Mouse (Mus musculus): Measurements from ENCODE around the gene Rhbdd2. TPM values are rescaled to one million over a fixed set of nuclear protein-coding genes. Genes with fewer than 3 reads are reported as not detected.

Rhbdd2 gene
- polyA plus RNA-seq, 1 experiment from 2014 or later: 59.3 TPM

GRCm38 (mm10) chr5:135648461-135649308 is 16.3 kb downstream of the Rhbdd2 start:
- no peak overlapping the region for H3K9ac ChIP-seq
- 0 out of 2 replicates have a peak, but pooled peaks cover 5% of the 10 kb centered on the region for H3K36me3 ChIP-seq (replicated peaks)
- H3K4me2 ChIP-seq: no peak overlapping the region
- ATAC-seq (ENCODE audit: low FRiP score): no peak
- 86% methylated on average over 9 of the region's 9 CpGs for WGBS
- H3K9me3 ChIP-seq: no peaks in the 10 kb centered on the region
- H3K27ac ChIP-seq: no peak overlapping the region
- H3K4me3 ChIP-seq (replicated peaks): no peak overlapping the region
- H3K4me1 ChIP-seq: no peaks in the 10 kb centered on the region
- H3K27me3 ChIP-seq: no peaks in the 10 kb centered on the region

- no peaks in the 10 kb centered on the region for H3K4me1 ChIP-seq
- 70% methylated on average over 1 of the region's 1 CpGs for WGBS
- no peak overlapping the region for H3K9ac ChIP-seq
- no peak for ATAC-seq (ENCODE audit: low FRiP score)
- no peak overlapping the region for H3K4me2 ChIP-seq
- H3K36me3 ChIP-seq (replicated peaks): no peaks in the 10 kb centered on the region
- H3K4me3 ChIP-seq (replicated peaks): no peak overlapping the region
- no peak overlapping the region for H3K27ac ChIP-seq
- no peaks in the 10 kb centered on the region for H3K9me3 ChIP-seq
- H3K27me3 ChIP-seq: no peaks in the 10 kb centered on the region
Measured at GRCm38 (mm10) chr5:135649309-135649633, 16.9 kb downstream of the Rhbdd2 start.

DNA sequence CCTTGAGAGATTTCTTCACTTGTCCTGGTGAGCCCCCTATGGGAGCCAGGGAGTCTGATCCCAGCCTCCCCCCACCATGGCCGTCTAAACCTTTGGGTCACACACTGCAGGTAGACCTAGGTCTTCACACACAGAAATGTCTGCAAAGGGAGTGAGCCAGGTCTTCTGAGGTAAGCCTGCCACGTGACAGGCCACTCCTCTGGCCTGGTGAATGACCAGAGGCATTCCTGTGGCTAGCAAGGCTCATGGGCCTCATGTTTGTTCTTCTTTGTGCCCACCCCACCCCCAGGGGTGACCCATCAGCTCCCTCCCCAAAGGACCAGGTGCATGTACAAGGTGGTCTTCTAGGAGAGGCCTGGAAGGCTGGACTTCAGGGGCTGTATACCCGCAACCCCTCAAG is 19.1 kb downstream of the Rhbdd2 start:
- Histone ChIP-seq H3K27ac (no peak overlapping the region), H3K27me3 (no peaks in the 10 kb centered on the region), H3K4me1 (no peaks in the 10 kb centered on the region), H3K4me2 (no peak overlapping the region), H3K4me3 (replicated peaks) (no peak overlapping the region), H3K9me3 (no peaks in the 10 kb centered on the region), H3K36me3 (replicated peaks) (no peaks in the 10 kb centered on the region), H3K9ac (no peak overlapping the region)
- no peak for ATAC-seq (ENCODE audit: low FRiP score)
- WGBS: 86% methylated on average over 3 of the region's 3 CpGs

DNA sequence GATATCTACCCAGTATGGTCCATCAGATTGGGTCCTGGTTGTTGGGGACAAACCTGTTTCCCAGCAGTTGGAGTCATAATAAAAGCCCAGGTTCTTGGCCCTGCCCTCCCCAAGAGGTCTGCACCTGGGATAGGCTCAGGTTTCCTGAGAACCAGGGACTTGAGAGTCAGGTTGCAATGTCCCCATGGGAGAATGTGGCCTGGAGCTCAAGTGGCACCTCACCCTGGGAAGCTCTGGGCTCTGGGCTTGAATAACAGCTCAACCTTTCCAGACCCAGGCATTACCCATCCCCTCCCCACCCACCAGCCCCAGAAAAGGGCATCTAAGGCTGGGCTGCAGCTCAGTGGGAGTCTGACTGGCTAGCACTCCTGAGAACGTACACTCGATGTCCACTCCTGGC is 20.8 kb downstream of the Rhbdd2 start:
- Histone ChIP-seq H3K36me3 (replicated peaks) (no peaks in the 10 kb centered on the region), H3K9ac (no peak overlapping the region), H3K4me2 (no peak overlapping the region), H3K4me1 (no peaks in the 10 kb centered on the region), H3K4me3 (replicated peaks) (no peak overlapping the region), H3K9me3 (no peaks in the 10 kb centered on the region), H3K27me3 (no peaks in the 10 kb centered on the region), H3K27ac (no peak overlapping the region)
- 73% methylated on average over 2 of the region's 2 CpGs for WGBS
- ATAC-seq (ENCODE audit: low FRiP score): no peak

DNA sequence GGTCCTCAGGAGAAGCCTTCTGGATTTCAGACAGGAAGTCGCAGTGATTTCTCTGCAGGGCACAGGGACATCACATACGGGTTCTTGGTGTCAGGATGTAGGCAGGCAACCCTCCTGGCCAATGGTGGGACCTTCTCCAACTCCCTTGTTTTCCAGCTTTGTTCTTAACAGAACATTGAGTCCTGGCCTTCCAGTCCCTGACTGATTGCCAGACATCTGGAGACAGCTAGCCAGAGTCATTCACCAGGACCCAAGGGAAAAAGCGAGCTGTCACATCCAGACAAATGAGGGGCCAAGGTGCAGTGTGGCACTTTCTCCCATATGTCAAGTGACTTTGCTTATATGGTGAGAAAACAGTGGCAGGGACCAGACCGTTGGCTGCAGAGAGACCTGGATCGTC is 23.6 kb downstream of the Rhbdd2 start:
- no peak for ATAC-seq (ENCODE audit: low FRiP score)
- no peaks in the 10 kb centered on the region for H3K27me3 ChIP-seq
- WGBS: 85% methylated on average over 5 of the region's 5 CpGs
- no peaks in the 10 kb centered on the region for H3K4me1 ChIP-seq
- H3K9me3 ChIP-seq: no peaks in the 10 kb centered on the region
- H3K27ac ChIP-seq: no peak overlapping the region
- no peaks in the 10 kb centered on the region for H3K36me3 ChIP-seq (replicated peaks)
- H3K4me3 ChIP-seq (replicated peaks): no peak overlapping the region
- no peak overlapping the region for H3K4me2 ChIP-seq
- H3K9ac ChIP-seq: no peak overlapping the region

DNA sequence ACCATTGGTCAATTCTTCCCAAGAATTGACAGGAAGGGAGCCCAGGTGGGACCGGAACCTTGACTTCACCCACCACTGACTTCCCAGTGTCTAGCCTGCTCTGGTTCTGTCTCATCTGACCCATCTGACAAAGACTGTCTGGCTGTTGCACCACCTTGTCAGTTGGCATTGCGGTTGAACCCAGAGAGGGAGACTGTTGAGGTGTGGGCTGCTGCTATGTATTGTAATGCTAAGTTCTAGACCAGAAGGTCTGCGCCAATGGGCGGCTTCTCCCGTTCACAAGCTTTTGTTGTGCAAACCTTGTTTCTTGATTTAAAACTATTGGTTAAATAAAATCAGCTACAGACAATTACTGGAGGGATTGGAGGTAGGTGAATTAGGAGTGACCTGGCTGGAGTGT is 24.7 kb downstream of the Rhbdd2 start:
- no peak overlapping the region for H3K27ac ChIP-seq
- no peaks in the 10 kb centered on the region for H3K27me3 ChIP-seq
- 82% methylated on average over 5 of the region's 5 CpGs for WGBS
- H3K4me3 ChIP-seq (replicated peaks): no peak overlapping the region
- no peaks in the 10 kb centered on the region for H3K36me3 ChIP-seq (replicated peaks)
- H3K9me3 ChIP-seq: no peaks in the 10 kb centered on the region
- H3K4me1 ChIP-seq: no peaks in the 10 kb centered on the region
- no peak for ATAC-seq (ENCODE audit: low FRiP score)
- no peak overlapping the region for H3K9ac ChIP-seq
- no peak overlapping the region for H3K4me2 ChIP-seq

- Histone ChIP-seq H3K27ac (no peak overlapping the region), H3K36me3 (replicated peaks) (no peaks in the 10 kb centered on the region), H3K9me3 (no peaks in the 10 kb centered on the region), H3K9ac (no peak overlapping the region), H3K4me2 (no peak overlapping the region), H3K27me3 (no peaks in the 10 kb centered on the region), H3K4me3 (replicated peaks) (no peak overlapping the region), H3K4me1 (no peaks in the 10 kb centered on the region)
- ATAC-seq (ENCODE audit: low FRiP score): no peak
- WGBS: 61% methylated on average over 17 of the region's 17 CpGs
Measured at GRCm38 (mm10) chr5:135657703-135658373, 25.4 kb downstream of the Rhbdd2 start.

- Histone ChIP-seq H3K9ac (no peak overlapping the region), H3K36me3 (replicated peaks) (no peaks in the 10 kb centered on the region), H3K27ac (no peak overlapping the region), H3K4me2 (no peak overlapping the region), H3K4me1 (no peaks in the 10 kb centered on the region), H3K9me3 (no peaks in the 10 kb centered on the region), H3K27me3 (no peaks in the 10 kb centered on the region), H3K4me3 (replicated peaks) (no peak overlapping the region)
- 85% methylated on average over 4 of the region's 4 CpGs for WGBS
- ATAC-seq (ENCODE audit: low FRiP score): no peak
Measured at GRCm38 (mm10) chr5:135659956-135660355, 27.5 kb downstream of the Rhbdd2 start.

- Histone ChIP-seq H3K4me3 (replicated peaks) (no peak overlapping the region), H3K4me1 (no peaks in the 10 kb centered on the region), H3K9me3 (no peaks in the 10 kb centered on the region), H3K27me3 (no peaks in the 10 kb centered on the region), H3K36me3 (replicated peaks) (no peaks in the 10 kb centered on the region), H3K9ac (no peak overlapping the region), H3K4me2 (no peak overlapping the region), H3K27ac (no peak overlapping the region)
- 79% methylated on average over 7 of the region's 7 CpGs for WGBS
- ATAC-seq (ENCODE audit: low FRiP score): no peak
Measured at GRCm38 (mm10) chr5:135660535-135660934, 28.1 kb downstream of the Rhbdd2 start.

GRCm38 (mm10) chr5:135666890-135667289 is 34.5 kb downstream of the Rhbdd2 start:
- 89% methylated on average over 5 of the region's 5 CpGs for WGBS
- Histone ChIP-seq H3K27me3 (no peaks in the 10 kb centered on the region), H3K4me1 (0 out of 2 replicates have a peak, but pooled peaks cover 7% of the 10 kb centered on the region), H3K36me3 (replicated peaks) (no peaks in the 10 kb centered on the region), H3K9me3 (no peaks in the 10 kb centered on the region), H3K4me3 (replicated peaks) (no peak overlapping the region), H3K4me2 (no peak overlapping the region), H3K9ac (no peak overlapping the region), H3K27ac (no peak overlapping the region)
- no peak for ATAC-seq (ENCODE audit: low FRiP score)

- Histone ChIP-seq H3K9me3 (no peaks in the 10 kb centered on the region), H3K4me2 (no peak overlapping the region), H3K4me3 (replicated peaks) (no peak overlapping the region), H3K9ac (no peak overlapping the region), H3K27ac (no peak overlapping the region), H3K4me1 (peaks cover 11% of the 10 kb centered on the region; the same call in 1 of the 2 replicates), H3K27me3 (no peaks in the 10 kb centered on the region), H3K36me3 (replicated peaks) (no peaks in the 10 kb centered on the region)
- WGBS: 83% methylated on average over 7 of the region's 7 CpGs
- no peak for ATAC-seq (ENCODE audit: low FRiP score)
Measured at GRCm38 (mm10) chr5:135668071-135668470, 35.7 kb downstream of the Rhbdd2 start.

DNA sequence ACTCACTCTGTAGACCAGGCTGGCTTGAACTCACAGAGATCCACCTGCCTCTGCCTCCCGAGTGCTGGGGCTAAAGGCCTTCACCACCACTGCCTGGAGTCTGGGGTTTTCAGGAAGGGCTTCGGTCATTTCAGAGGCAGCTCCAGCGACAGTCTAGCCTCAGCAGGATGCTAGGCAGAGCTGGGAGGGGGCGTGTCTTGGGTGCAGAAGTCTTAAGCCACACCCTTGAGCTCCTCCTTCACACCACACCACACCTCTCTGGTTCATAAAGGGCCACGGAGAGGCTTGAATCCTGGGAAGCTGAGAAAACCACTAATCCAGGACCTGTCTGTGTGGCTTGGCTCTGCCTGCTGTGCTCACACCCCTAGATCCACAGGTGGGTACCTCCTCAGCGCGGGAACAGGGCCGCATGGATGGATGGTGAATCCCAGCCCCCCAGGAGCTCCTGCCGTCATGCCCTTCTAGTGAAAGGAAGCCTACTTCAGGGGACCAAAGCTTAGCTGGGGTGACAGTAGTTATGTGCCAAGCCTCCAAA is 37.4 kb downstream of the Rhbdd2 start, which contains the start of gene Por:
Por (plus strand) TSS at position 293 of the 535 bp plus-strand sequence.
- 29% methylated on average over 9 of the region's 9 CpGs for WGBS
- Histone ChIP-seq H3K4me1 (peaks cover 28% of the 10 kb centered on the region), H3K9me3 (no peaks in the 10 kb centered on the region), H3K27me3 (no peaks in the 10 kb centered on the region), H3K36me3 (replicated peaks) (no peaks in the 10 kb centered on the region), H3K9ac (no peak within 1 kb of the TSS), H3K4me2 (no peak within 1 kb of the TSS), H3K27ac (no peak within 1 kb of the TSS), H3K4me3 (replicated peaks) (no peak within 1 kb of the TSS)
- no peak for ATAC-seq (ENCODE audit: low FRiP score)

Measured in forebrain, embryonic 12.5 days (tissue).